Mouse (Mus musculus) neutrophil, adult 5-6 weeks (primary cell): Measurements from ENCODE around the gene Mgea5. TPM values are rescaled to one million over a fixed set of nuclear protein-coding genes. Genes with fewer than 3 reads are reported as not detected.

Source experiments
- ATAC-seq: fragments of 151-379, 151-347 bp; 2 replicates; pipeline ENCODE4 v1.8.0; 2017; ENCODE audit warnings: mild to moderate bottlenecking, moderate TSS enrichment; ENCODE audit not compliant: insufficient number of reproducible peaks, poor library complexity, low FRiP score, severe bottlenecking; ENCODE audit errors: extremely low read depth
- total RNA-seq: library from RNA; stranded (forward); fragments of 200-1000 nt; gene quantifications from 2 replicates; pipeline ENCODE4 v1.2.3, GENCODE M21; 2017

Gene Mgea5
- total RNA-seq, 1 experiment from 2014 or later, result 539 TPM

GRCm38 (mm10) chr19:45737846-45738484 is 45.7 kb downstream of the Mgea5 start:
- ATAC-seq, result no peak

- no peak for ATAC-seq
These were observed 46.3 kb downstream of the Mgea5 start for GRCm38 (mm10) chr19:45737208-45737845.

GRCm38 (mm10) chr19:45736855-45737207 is 46.8 kb downstream of the Mgea5 start:
- ATAC-seq, result no peak

GRCm38 (mm10) chr19:45736241-45736640 is 47.4 kb downstream of the Mgea5 start:
- no peak for ATAC-seq

- no peak for ATAC-seq
These were observed 48.9 kb downstream of the Mgea5 start for GRCm38 (mm10) chr19:45734762-45735161.

GRCm38 (mm10) chr19:45734191-45734590 is 49.4 kb downstream of the Mgea5 start:
- no peak for ATAC-seq

GRCm38 (mm10) chr19:45733564-45733963 is 50.1 kb downstream of the Mgea5 start:
- no peak for ATAC-seq

GRCm38 (mm10) chr19:45731658-45732057 is 52.0 kb downstream of the Mgea5 start:
- no peak for ATAC-seq

- ATAC-seq, result no peak
These were observed 53.6 kb downstream of the Mgea5 start for GRCm38 (mm10) chr19:45730042-45730441.

- ATAC-seq, result no peak
These were observed 56.4 kb downstream of the Mgea5 start for GRCm38 (mm10) chr19:45727231-45727630.

GRCm38 (mm10) chr19:45725677-45726277 is 57.9 kb downstream of the Mgea5 start:
- ATAC-seq, result no peak

GRCm38 (mm10) chr19:45722188-45722587 is 61.4 kb downstream of the Mgea5 start:
- no peak for ATAC-seq

- ATAC-seq, result no peak
These were observed 65.4 kb downstream of the Mgea5 start for GRCm38 (mm10) chr19:45718286-45718685.

GRCm38 (mm10) chr19:45717493-45718220 is 66.0 kb downstream of the Mgea5 start:
- no peak for ATAC-seq

GRCm38 (mm10) chr19:45708704-45709103 is 74.9 kb downstream of the Mgea5 start:
- ATAC-seq, result no peak

Other genes with a start within 250 kb of the Mgea5 start
- 8.7 and 8.8 TPM in 2 replicates for gene Poll, start 223.3 kb downstream of the Mgea5 start, total RNA-seq
- gene Gm17018, start 223.2 kb downstream of the Mgea5 start, total RNA-seq, result 12.2 and 19.3 TPM in 2 replicates
- 20.6 and 20.8 TPM in 2 replicates for gene Fbxw4, start 123.5 kb downstream of the Mgea5 start, total RNA-seq
- not detected in 2 replicates for gene Fgf8, start 40.9 kb downstream of the Mgea5 start, total RNA-seq
- gene Npm3, start 34.2 kb downstream of the Mgea5 start, total RNA-seq, result 24.2 and 24.8 TPM in 2 replicates
- 0.23 and 1.4 TPM in 2 replicates for gene Kcnip2, start 32.2 kb upstream of the Mgea5 start, total RNA-seq
- gene Armh3, start 214.7 kb upstream of the Mgea5 start, total RNA-seq, result 9.0 and 10.3 TPM in 2 replicates
- gene Hps6, start 219.7 kb upstream of the Mgea5 start, total RNA-seq, result 6.8 and 8.3 TPM in 2 replicates